ENCODE assay signal across 23 mouse cellular contexts in genomic region chr19:16121301-16121700, GRCm38 (mm10). TPM values are rescaled to one million over a fixed set of nuclear protein-coding genes. Genes with fewer than 3 reads are reported as not detected.
DNase-seq lines count a peak whose midpoint lies in the region; ATAC-seq lines count a peak whose summit lies in the region.
"Had no signal": no experiment of that assay in that cellular context is flagged by ENCODE, and none has a peak within 500 bp of the region (broad histone marks: within the 10 kb centered on the region; RNA-seq: fewer than 3 reads in every experiment).

No protein-coding gene starts in this region.

- DNase-seq in limb, embryonic 10.5 days (ENCODE audit: low spot score) = no peak
- peak; percentile 19 for DNase-seq in MN1 (ENCODE audit: low spot score)
- no peak for DNase-seq in cerebellum, postnatal 10 days
- DNase-seq in gastrocnemius, postnatal 10 days = no peak
- DNase-seq: adrenal gland, postnatal 14 days; cerebellum, adult 18-20 months; cerebellum, postnatal 14 days; gastrocnemius, postnatal 14 days; kidney, adult 18-20 months; kidney, postnatal 25 days; lung, postnatal 4 days; thymus, adult 2 months; thymus, postnatal 36 days had no signal

- H3K36me3 ChIP-seq in forebrain, embryonic 13.5 days (ENCODE audit: poor library complexity, severe bottlenecking) = no peaks in the 10 kb centered on the region
- H3K36me3 ChIP-seq in forebrain, embryonic 15.5 days = no peaks in the 10 kb centered on the region
- no peaks in the 10 kb centered on the region for H3K36me3 ChIP-seq in limb, embryonic 12.5 days
- no peaks in the 10 kb centered on the region for H3K36me3 ChIP-seq in limb, embryonic 10.5 days
- no peaks in the 10 kb centered on the region for H3K36me3 ChIP-seq in embryonic facial prominence, embryonic 15.5 days
- H3K36me3 ChIP-seq: heart, embryonic 12.5 days; hindbrain, embryonic 15.5 days; kidney, embryonic 15.5 days; liver, embryonic 15.5 days; neural tube, embryonic 12.5 days had no signal

- H3K4me3 ChIP-seq in forebrain, embryonic 13.5 days = no peak overlapping the region
- H3K4me3 ChIP-seq in forebrain, embryonic 15.5 days = no peak overlapping the region
- no peak overlapping the region for H3K4me3 ChIP-seq in limb, embryonic 12.5 days (replicated peaks)
- H3K4me3 ChIP-seq in limb, embryonic 10.5 days = no peak overlapping the region
- H3K4me3 ChIP-seq in embryonic facial prominence, embryonic 15.5 days (replicated peaks) = no peak overlapping the region
- H3K4me3 ChIP-seq: heart, embryonic 12.5 days; hindbrain, embryonic 15.5 days; kidney, embryonic 15.5 days; liver, embryonic 15.5 days; myocyte; neural tube, embryonic 12.5 days had no signal

- 33% methylated on average over 2 of the region's 2 CpGs for WGBS in forebrain, embryonic 13.5 days
- WGBS in forebrain, embryonic 15.5 days = 16% methylated on average over 2 of the region's 2 CpGs
- WGBS in limb, embryonic 12.5 days = 53% methylated on average over 2 of the region's 2 CpGs
- 88% methylated on average over 2 of the region's 2 CpGs for WGBS in limb, embryonic 10.5 days
- 18% methylated on average over 2 of the region's 2 CpGs for WGBS in embryonic facial prominence, embryonic 15.5 days

- H3K27ac ChIP-seq in forebrain, embryonic 13.5 days = 0 out of 2 replicates have a peak overlapping the region, but pooled peaks have one; percentile 10
- no peak overlapping the region for H3K27ac ChIP-seq in forebrain, embryonic 15.5 days (replicated peaks)
- peak overlapping the region; percentile 56; the same call in 1 of the 2 replicates for H3K27ac ChIP-seq in limb, embryonic 12.5 days
- no peak overlapping the region for H3K27ac ChIP-seq in limb, embryonic 10.5 days
- 0 out of 2 replicates have a peak overlapping the region, but pooled peaks have one; percentile 5 for H3K27ac ChIP-seq in embryonic facial prominence, embryonic 15.5 days (replicated peaks)
- H3K27ac ChIP-seq: hindbrain, embryonic 15.5 days; kidney, embryonic 15.5 days; liver, embryonic 15.5 days; neural tube, embryonic 12.5 days had no signal

- no peak overlapping the region for H3K4me2 ChIP-seq in forebrain, embryonic 13.5 days
- H3K4me2 ChIP-seq in forebrain, embryonic 15.5 days (replicated peaks) = no peak overlapping the region
- no peak overlapping the region for H3K4me2 ChIP-seq in limb, embryonic 12.5 days
- H3K4me2 ChIP-seq in embryonic facial prominence, embryonic 15.5 days (replicated peaks) = no peak overlapping the region
- H3K4me2 ChIP-seq: heart, embryonic 12.5 days; hindbrain, embryonic 15.5 days; kidney, embryonic 15.5 days; liver, embryonic 15.5 days; neural tube, embryonic 12.5 days had no signal

- no peaks in the 10 kb centered on the region for H3K27me3 ChIP-seq in forebrain, embryonic 13.5 days
- H3K27me3 ChIP-seq in forebrain, embryonic 15.5 days = no peaks in the 10 kb centered on the region
- no peaks in the 10 kb centered on the region for H3K27me3 ChIP-seq in limb, embryonic 12.5 days
- H3K27me3 ChIP-seq in limb, embryonic 10.5 days (ENCODE audit: low read depth, poor library complexity, severe bottlenecking) = no peaks in the 10 kb centered on the region
- H3K27me3 ChIP-seq in embryonic facial prominence, embryonic 15.5 days = no peaks in the 10 kb centered on the region
- H3K27me3 ChIP-seq: heart, embryonic 12.5 days; hindbrain, embryonic 15.5 days; kidney, embryonic 15.5 days; liver, embryonic 15.5 days; neural tube, embryonic 12.5 days had no signal

- no peaks in the 10 kb centered on the region for H3K9me3 ChIP-seq in forebrain, embryonic 13.5 days (replicated peaks)
- H3K9me3 ChIP-seq in forebrain, embryonic 15.5 days = no peaks in the 10 kb centered on the region
- H3K9me3 ChIP-seq in limb, embryonic 12.5 days = no peaks in the 10 kb centered on the region
- no peaks in the 10 kb centered on the region for H3K9me3 ChIP-seq in limb, embryonic 10.5 days (replicated peaks)
- H3K9me3 ChIP-seq in embryonic facial prominence, embryonic 15.5 days (replicated peaks) = no peaks in the 10 kb centered on the region
- H3K9me3 ChIP-seq: heart, embryonic 12.5 days; hindbrain, embryonic 15.5 days; kidney, embryonic 15.5 days; liver, embryonic 15.5 days; neural tube, embryonic 12.5 days had no signal

- no peak overlapping the region for H3K9ac ChIP-seq in forebrain, embryonic 13.5 days
- no peak overlapping the region for H3K9ac ChIP-seq in forebrain, embryonic 15.5 days (replicated peaks)
- no peak overlapping the region for H3K9ac ChIP-seq in limb, embryonic 12.5 days (replicated peaks)
- no peak overlapping the region for H3K9ac ChIP-seq in embryonic facial prominence, embryonic 15.5 days
- H3K9ac ChIP-seq: heart, embryonic 12.5 days; hindbrain, embryonic 15.5 days; kidney, embryonic 15.5 days; liver, embryonic 15.5 days; neural tube, embryonic 12.5 days had no signal

- peaks cover 4% of the 10 kb centered on the region for H3K4me1 ChIP-seq in forebrain, embryonic 13.5 days
- peaks cover 5% of the 10 kb centered on the region for H3K4me1 ChIP-seq in forebrain, embryonic 15.5 days
- peaks cover 3% of the 10 kb centered on the region; the same call in 1 of the 2 replicates for H3K4me1 ChIP-seq in limb, embryonic 12.5 days (replicated peaks)
- H3K4me1 ChIP-seq in limb, embryonic 10.5 days = no peaks in the 10 kb centered on the region
- H3K4me1 ChIP-seq in embryonic facial prominence, embryonic 15.5 days = peaks cover 4% of the 10 kb centered on the region; the same call in 1 of the 2 replicates
- H3K4me1 ChIP-seq: hindbrain, embryonic 15.5 days; kidney, embryonic 15.5 days; liver, embryonic 15.5 days; neural tube, embryonic 12.5 days had no signal

- ATAC-seq in forebrain, embryonic 13.5 days = no peak
- ATAC-seq in forebrain, embryonic 15.5 days (replicated peaks) = no peak
- no peak for ATAC-seq in limb, embryonic 12.5 days (ENCODE audit: insufficient number of reproducible peaks, insufficient read depth, low FRiP score, low TSS enrichment, low read depth)
- ATAC-seq in embryonic facial prominence, embryonic 15.5 days (ENCODE audit: insufficient number of reproducible peaks, low FRiP score, low TSS enrichment, low read depth) = no peak

RNA-seq across cellular contexts. Expression of gene Gnaq, which starts 11.3 kb away (rescaled TPM):
- 55.5 and 67.0 TPM in 2 replicates for polyA plus RNA-seq in forebrain, embryonic 13.5 days (2015; fragmentation: Nextera tagmentation; extraction: Ambion mirVana)
- polyA plus RNA-seq in forebrain, embryonic 15.5 days (2015; fragmentation: Nextera tagmentation; extraction: Ambion mirVana) = 85.2 and 96.9 TPM in 2 replicates
- polyA plus RNA-seq in limb, embryonic 12.5 days (2016; fragmentation: Nextera tagmentation; extraction: Ambion mirVana) = 23.8 and 25.9 TPM in 2 replicates
- polyA plus RNA-seq in limb, embryonic 10.5 days (2016; fragmentation: Nextera tagmentation; extraction: Ambion mirVana) = 16.8 and 19.6 TPM in 2 replicates
- 33.4 and 34.0 TPM in 2 replicates for polyA plus RNA-seq in embryonic facial prominence, embryonic 15.5 days (2015; fragmentation: Nextera tagmentation; extraction: Ambion mirVana)
- 10 to 100 TPM; 23.7 to 29.4 TPM for total RNA-seq in gastrocnemius, postnatal 10 days (2021)

Comparison
In these comparisons a context has a peak if more than half of its experiments do, and no peak if none do; other contexts are left out.
1. H3K27ac ChIP-seq: peak in forebrain, embryonic 13.5 days (single experiment), limb, embryonic 12.5 days (single experiment) and embryonic facial prominence, embryonic 15.5 days (single experiment); none in forebrain, embryonic 15.5 days (single experiment) and limb, embryonic 10.5 days (single experiment).